Mouse (Mus musculus) small intestine, adult 2 months (tissue): ENCODE measurements around the gene Aldh3b2.

ENCODE experiments used
- CTCF ChIP-seq: fragments of 200-500 bp; IDR thresholded peaks from 2 replicates; pipeline ENCODE4 v1.5.1; 2012; ENCODE audit warnings: low read depth, mild to moderate bottlenecking, control low read depth, inconsistent platforms, low read length, moderate library complexity, mixed read lengths; ENCODE audit not compliant: insufficient replicate concordance, insufficient read length; ENCODE audit errors: extremely low read depth
- POLR2A ChIP-seq: fragments of 200-500 bp; IDR thresholded peaks from 2 replicates; pipeline ENCODE4 v1.6.1; 2012; ENCODE audit warnings: low read depth, mild to moderate bottlenecking, control low read depth, inconsistent platforms, low read length, moderate library complexity

- TF ChIP-seq CTCF (no peak), POLR2A (no peak)
These were observed 46.3 kb upstream of the Aldh3b2 start for GRCm38 (mm10) chr19:3925859-3926258.
